Mouse (Mus musculus) kidney, adult 8-10 months (tissue): Measurements from ENCODE around the gene Zfp263.

Source experiments
- DNase-seq, 2 experiments: peaks; one replicate each; pipeline ENCODE4 v3.0.0; 2022

Gene Zfp263

DNA sequence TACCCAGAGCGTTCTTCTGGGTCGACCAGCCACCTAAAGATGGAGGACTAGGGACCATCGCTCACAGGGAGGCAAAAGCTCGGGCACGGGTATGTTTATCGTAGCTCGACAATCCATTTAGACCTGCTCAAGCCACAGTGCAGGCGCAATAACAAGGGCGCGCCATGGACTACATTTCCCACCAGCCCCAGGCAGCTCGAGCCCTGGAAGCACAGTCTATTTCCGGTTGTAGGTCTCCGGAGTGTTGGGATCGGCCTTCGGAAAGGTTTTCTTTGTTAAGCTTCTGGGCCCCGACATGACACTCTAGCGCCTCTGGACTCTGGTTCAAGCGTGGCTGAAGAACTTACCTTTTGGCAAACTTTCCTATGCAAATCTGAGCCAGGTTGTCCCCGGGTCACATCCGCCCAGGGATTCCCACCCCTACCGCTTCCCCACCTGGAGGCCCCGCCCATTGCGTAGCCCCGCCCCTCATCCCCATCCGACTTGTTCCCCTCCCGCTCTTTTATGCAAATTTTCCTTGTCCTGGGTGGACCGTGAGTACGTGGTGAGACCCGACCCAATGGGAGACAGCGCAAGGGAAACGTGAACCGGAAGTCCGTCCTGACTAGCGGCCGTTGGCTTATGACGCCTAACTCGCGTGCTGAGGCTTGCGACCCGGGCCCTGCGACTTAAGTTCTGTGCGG, at the start of gene Zfp263:
Zfp263 (plus strand) TSS at position 591 of the 683 bp plus-strand sequence.
- DNase-seq: peak; percentile 93 to 96

DNA sequence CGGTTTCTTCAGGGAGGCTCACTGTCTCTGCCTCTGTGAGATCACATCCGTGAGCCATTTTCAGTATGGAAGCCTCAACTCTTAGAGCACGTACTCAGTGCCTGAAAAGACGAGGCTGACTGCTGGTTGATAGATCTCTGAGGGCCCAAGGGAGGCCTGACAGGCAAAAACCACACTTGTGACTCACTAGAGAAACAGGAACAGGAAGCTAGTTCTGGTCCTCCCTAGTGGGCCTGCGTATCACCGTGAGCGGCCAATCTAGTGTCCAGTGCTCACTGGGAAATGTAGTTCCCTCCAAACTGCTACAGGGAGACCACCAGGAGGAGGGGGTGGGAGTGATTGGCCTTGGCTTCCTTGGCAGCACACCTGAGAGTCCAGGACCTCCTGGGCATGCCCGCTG, 44.6 kb upstream of the Zfp263 start:
- DNase-seq: no peak

DNA sequence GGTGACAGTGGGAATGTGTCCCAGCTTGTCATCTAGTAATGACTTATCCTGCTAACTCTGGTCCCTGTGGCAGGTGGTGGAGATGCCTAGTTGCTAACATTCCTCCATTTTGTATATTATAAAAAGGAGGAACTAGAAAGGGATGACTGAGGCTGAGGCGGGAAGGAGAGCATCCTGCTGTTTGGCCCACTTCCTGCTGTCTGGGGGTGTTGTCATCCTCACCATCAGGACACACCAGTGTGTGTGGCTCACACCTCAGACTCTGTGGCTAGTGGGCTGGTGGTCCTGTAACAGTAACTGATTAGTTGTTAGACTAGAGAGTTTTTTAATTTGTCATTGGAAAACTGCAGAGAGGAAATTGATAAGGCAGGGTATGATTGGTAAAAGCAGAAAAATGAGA, 43.0 kb upstream of the Zfp263 start:
- DNase-seq: no peak

DNA sequence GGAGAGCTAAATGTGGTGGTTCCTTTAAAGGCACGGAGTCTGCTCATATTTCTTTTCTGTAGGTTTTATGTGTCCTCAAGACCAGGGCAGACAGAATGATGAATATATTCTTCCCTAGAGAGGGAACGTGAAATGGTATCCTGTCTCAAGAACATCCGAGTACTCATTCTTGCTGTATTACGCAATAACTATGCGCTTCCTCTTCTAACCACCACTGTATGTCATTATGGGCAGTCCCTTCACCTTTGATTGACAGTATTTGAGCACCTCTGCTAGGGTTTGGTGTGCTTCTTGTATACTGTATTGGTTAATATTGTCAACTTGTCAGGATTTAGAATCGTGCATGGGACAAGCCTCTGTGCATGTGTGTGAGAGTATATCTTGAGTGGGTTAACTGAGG, 37.2 kb upstream of the Zfp263 start:
- DNase-seq: no peak

DNA sequence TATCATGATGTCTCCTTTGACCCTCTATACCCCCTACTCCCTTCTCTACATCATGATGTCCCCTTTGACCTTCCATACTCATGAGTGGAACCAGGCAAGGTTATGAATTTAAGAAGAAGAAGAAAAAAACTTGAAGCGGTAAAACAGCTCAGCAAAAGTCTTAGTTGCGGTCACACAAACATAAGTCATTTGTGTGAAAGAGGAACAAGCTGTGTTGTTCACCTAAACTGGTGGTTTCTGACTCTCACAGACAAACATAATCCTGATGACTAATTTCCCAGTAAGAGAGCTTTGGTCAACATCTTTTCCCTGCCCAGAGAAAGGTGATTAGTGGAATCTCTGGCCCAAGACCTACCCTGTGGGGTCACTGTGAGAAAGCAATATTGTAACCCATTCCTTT, 29.2 kb upstream of the Zfp263 start:
- no peak for DNase-seq

DNA sequence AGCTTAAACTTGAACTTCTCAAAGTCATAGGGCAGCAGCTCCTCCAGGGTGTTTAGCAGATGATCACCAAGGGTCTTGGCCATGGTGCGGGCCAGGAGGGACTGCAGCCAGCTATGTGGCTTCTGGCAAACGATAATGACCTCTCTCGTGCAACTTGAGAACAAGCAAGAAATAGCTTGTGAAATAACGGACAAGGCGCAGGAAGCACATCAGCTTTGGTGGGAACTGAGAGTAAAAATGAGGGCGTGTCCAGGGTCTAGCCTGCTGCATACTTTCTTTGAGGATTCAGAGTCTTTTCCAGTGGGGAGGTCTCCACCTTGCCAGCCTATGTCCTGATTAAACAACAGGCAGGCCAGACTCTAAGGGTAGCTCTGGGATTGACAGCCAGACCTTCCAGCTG, 25.9 kb upstream of the Zfp263 start, which contains the start of gene Mefv:
Mefv (minus strand) TSS at position 118 of the 400 bp plus-strand sequence.
- no peak for DNase-seq

DNA sequence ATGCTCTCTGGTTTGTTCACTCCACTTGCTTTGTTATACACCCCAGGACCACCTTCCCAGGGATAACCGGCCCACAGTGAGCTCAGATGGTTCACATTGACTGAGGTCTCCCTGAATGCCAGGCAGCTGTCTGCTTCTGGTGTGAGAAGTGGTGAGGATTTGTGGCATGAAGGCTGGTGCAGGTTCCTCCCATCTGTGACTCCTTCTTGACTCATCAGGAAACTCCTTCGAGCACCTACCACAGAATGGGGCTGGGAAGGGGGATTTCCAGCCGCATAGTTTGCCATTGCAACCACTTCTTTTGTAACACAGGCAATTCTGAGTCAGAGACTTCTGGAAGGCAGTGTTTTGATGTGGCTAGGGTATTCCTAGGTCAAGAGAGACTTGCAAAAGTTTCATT, 20.7 kb upstream of the Zfp263 start:
- DNase-seq: no peak

DNA sequence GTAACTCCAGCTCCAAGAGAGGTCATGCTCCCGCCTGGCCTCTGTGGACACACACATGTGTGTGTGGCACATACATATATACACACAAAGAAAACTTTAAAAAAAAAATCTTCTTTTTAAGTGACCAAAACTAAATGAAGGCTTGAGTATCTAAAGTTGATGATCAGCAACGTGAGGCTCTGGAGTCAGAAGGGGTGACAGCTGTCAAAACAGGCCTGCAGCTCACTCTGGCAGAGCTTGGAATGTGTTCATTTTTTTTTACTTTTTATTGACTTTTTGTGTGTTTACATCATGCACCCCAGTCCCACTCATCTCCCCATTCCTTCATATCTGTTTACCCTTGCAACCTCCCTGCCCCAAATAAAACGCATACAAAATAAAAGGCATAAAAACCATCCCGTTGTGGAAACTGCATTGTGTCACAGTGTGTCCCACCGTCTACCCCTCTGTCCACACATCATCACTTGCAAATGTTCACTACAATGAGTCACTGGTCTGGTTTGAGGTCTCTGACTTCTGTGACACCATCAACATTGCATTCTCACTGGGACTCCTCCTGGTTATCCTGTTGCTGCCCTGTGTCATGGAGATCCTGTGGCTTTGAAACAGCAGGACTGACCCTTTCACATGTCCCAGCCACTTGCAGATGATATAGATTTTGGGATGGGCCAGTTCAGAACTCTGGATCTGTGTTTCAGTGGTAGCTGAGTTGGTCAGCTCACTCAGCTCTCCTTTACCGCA, 15.7 kb upstream of the Zfp263 start:
- DNase-seq: no peak

DNA sequence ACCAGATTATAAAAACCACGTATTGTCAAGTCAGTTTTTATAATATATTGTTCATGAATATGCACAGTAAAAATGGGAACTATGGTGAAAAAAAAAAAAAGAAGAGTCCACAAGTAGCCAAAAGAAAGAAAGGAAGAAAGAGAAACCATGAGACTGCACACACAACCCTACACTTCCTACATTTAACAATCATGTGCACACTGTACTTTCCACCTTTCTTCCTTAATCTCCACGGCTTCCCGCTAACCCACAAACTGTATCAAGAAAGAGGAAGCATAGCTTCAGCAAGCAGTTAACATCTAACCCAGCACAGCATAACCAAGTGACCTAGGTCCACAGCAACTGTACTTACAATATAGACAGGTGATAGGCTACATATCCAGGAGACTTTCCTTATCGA, 11.3 kb upstream of the Zfp263 start:
- no peak for DNase-seq

DNA sequence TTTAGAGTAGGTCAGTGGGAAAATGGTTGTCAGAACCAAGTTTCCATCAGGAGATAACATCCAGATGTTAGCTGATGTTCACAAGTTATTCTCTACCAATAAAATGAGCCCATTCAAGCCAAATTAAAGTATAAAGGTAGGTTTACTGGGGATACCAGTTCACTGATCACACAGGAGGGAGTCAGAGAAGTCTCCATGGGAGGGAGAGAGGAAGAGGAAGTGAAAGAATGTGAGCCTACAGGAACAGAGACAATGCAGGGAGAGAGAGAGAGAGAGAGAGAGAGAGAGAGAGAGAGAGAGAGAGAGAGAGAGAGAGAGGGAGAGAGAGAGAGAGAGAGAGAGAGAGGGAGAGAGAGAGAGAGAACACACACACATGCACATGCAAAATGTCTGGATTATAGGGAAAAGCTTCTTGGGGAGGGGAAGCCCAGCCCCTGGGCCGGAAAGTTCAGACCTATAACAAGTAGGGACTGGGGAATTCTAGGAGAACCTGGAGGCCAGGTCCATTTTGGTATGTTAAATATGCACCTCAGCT, 10.6 kb upstream of the Zfp263 start:
- DNase-seq: no peak

DNA sequence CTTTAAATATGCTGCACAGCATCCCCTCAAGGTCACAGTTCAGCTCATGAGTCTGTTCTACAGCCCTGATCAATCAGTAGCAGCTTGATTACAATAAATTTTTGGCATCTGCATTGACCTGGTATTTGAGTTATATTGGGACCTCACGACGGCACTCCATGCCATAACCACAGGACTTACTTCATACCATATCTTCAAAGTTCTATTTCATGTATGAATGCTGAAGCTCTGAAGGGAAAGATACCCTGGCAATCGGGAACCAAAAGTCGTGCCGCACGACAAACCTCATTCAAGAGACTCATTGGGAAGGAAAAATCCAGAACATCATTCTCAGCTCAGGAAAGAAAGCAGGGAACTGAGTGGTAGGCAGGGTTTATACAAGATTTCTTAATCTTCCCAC, 1.4 kb upstream of the Zfp263 start:
- no peak for DNase-seq

DNA sequence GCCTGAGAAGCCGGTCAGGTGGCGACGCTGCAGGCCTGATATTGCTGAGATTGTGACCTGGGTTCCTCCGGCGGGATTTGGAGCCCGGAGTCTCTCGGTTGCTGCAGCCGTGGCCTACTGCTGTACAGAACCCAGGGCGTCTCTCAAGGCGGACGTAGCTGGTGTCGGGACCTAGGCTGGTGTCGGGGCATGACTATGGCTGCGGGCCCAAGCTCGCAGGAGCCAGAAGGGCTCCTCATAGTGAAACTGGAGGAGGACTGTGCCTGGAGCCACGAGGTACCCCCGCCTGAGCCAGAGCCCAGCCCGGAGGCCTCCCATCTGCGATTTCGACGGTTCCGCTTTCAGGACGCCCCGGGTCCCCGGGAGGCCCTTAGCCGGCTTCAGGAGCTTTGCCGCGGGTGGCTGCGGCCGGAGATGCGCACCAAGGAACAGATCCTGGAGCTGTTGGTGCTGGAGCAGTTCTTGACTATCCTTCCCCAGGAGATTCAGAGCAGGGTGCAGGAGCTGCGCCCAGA, 350 bp downstream of the Zfp263 start:
- DNase-seq: no peak

DNA sequence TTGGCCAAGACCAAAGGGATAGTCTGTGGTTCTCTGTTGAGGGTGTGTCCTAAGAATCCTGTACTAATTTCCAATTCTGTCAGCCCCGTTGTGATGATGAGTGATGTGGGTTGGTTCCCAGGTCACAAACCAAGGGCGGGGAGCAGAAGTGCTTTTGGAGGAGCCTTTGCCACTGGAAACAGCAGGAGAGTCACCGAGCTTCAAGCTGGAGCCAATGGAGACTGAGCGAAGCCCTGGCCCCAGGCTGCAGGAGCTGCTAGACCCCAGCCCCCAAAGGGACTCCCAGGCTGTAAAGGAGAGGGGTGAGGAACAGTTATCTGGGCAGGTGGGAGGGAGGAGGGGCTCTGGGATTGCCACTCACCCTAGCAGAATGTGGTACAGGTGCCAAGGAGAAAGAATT, 1.8 kb downstream of the Zfp263 start:
- no peak for DNase-seq

DNA sequence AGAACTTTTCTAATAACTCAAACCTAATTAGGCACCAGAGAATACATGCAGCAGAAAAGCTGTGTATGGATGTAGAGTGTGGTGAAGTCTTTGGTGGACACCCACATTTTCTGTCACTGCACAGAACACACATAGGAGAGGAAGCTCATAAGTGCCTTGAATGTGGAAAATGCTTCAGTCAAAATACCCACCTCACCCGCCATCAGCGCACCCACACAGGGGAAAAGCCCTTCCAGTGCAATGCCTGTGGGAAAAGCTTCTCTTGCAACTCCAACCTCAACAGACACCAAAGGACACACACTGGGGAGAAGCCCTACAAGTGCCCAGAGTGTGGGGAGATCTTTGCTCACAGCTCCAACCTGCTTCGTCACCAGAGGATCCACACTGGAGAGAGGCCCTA, 5.1 kb downstream of the Zfp263 start:
- no peak for DNase-seq

DNA sequence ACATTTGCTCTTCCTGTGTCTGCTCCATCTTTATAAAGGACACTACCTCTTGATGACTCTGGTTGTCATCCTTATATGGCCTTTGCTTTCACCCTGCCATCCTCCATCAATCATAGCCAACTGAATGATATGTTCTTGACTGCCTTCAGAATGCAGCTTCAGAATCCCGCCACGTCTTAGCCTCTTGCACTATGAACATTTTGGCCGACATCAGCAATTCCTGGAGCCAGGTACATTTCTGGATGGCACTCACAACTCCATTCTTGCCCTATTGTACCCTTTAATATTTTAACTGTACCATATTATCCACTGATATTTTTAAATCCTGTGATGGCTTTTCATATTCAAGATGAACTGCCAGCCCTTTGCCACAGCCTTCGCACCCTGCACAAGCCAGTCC, 27.7 kb downstream of the Zfp263 start:
- DNase-seq: no peak

DNA sequence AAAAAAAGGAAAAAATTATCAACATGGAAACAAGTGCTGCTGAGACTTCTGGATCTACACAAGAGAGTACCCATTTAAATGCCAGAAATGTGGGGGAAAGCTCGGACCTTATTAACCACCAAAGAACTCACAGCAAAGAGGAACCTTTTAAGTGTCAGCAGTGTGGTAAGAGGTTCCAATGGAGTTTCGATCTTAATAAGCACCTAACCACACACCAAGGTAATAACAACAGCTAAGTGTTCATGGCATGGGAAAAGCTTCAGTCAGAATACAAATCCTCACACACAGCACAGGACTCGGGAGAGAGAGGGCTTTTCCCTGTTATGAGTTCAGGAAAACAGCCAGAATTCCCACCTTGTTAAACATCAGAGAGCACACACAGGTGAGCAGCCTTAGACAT, 32.5 kb downstream of the Zfp263 start:
- no peak for DNase-seq

DNA sequence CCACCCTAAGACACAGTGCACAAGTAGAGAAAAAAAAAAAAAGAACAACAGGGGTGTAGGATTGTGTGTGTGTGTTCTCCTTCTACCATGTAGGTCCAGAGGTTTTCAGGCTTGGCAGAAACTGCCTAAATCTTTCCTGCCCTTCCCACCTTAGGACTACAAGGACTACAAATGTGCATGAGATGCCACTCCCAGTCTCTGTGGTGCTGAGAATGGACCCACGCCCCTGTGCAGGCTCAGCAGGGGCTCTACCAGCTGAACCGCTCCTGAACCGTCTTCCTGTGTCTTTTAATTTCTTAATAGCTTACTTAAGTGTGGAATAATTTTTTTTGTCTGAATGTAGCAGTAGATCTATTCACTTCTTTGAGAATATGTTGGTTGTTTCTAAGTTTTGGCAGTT, 34.1 kb downstream of the Zfp263 start:
- DNase-seq: no peak

DNA sequence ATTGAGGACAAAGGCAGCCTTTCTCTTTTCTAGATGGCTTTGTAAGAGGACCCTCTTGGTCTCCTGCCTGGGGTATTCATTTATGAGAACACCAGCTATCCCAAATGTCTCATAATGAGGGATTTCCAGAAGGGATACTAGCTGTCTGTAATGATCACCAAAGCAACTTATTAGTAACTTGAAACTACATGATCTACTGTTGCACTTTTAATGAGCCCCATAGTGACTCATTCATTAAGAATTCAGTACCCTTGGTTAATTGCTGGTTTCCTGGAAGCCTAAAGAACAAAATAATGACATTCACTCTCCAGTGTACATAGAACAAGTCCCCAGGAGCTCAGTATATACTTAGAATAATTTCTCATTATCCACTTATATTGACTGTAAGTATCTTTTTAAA, 37.3 kb downstream of the Zfp263 start:
- DNase-seq: no peak

DNA sequence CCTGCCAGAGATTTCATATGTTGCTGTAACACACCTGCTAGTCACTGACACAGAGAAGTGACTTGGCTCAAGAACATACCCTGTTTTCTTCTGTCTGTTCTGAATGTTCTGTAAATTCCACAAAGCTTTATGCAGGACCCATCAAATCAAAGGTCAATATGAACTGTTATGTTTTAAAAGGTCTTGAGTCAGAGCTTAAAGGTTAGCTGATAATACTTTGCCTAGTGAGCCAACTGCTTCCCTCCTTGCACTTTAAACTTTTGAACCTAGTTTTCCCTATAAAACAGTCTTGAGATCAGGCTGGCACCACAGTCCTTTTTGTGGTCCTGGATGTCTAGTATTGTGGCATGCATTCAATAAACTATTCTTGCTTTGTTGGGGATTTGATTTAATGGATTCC, 44.5 kb downstream of the Zfp263 start:
- no peak for DNase-seq
